Mouse (Mus musculus) layer of hippocampus, adult 11-12 months (tissue): ENCODE data around the gene Bpifb2.
"Not testable (repeated sequence)": the region's sequence is repeated elsewhere in the genome, so short reads cannot be mapped to it uniquely, and the experiment has no call there.

Experiments
- DNase-seq: peaks from one replicate; pipeline ENCODE4 v3.0.0; 2022; ENCODE audit warnings: low spot score

Bpifb2 gene

DNA sequence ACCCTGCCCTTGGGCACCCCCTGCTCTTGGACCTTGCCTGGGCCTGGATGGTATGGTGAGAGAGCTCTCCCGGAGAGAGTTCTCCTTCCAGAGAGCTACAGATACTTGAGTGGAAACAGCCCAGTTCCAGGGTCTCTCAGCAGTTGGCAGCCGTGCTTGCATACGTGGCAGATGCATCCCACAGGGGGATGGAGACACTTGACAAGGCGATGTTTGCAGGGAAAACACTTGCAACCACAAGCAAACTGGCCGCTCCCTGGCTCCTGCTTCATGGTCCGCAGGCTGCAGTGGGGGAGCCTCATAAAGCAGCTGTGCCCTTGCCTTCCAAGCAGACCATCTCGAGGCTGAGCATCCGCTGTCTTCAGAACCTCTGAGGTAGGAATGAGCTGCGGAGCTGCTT is at the start of gene Bpifb2:
Gene Bpifb2, plus strand, starts transcription at position 301 of the 400 bp plus-strand sequence.
- DNase-seq: no peak

DNA sequence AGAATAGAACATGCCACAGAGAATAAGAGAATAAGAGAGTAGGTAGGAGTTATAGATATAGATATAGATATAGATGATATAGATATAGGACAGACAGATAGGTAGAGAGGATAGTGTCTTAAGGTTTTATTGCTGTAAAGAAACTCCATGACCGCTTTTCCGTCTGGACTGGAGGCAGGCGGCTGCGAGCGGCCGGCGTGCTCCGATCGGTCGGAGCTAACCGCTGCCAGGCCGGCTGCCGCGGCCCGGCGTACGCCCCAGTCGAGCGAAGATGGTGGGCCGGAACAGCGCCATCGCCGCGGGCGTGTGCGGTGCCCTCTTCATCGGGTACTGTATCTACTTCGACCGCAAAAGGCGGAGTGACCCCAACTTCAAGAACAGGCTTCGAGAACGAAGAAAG is 48.9 kb upstream of the Bpifb2 start:
- DNase-seq: not testable (repeated sequence)

DNA sequence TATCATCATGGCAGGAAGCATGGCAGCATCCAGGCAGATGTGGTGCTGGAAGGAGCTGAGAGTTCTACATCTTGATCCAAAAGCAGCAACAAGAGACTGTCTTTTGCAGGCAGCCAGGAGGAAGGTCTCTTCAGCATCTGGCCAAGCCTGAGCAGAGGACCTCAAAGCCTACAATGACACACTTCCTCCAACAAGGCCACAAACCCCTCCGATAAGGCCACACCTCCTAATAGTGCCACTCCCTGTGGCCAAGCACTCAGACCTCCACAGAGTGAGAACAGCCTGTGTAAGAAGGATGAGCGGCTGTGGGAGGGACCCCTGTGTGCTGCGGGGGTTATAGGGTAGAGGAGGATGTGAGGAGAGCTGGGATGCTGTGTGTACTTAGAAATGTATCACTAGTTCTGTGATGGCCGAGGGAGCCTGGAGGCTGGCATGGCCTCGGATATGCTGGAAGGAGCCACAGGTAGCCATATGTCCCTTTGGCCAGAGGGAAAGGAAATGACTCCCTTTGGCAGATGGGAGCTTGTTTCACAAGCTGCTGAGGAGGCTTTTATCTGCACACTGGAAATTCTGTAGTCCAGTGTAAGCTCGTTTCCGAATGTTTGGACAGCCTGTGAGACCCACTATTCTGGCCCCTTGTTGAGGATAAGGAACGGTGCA is 47.5 kb upstream of the Bpifb2 start:
- DNase-seq: no peak

- no peak for DNase-seq
Measured at GRCm38 (mm10) chr2:153828704-153829103, 46.1 kb upstream of the Bpifb2 start.

DNA sequence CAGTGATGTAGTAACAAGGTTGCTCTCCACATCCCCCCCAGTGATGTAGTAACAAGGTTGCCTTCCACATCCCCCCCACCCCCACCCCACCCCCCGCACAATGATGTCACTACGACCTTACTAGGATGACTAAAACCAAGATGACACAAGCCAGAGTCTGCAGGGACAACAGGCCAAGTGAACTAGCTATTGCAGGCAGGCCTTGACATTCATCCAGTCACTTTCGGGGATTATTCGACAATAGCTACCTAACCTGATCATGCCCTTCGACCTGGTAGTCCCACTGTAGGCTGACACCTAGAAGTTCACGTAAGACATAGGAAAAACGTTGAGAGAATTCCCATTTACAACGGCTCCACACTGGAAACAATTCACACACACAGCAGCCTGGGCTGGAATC is 41.6 kb upstream of the Bpifb2 start:
- DNase-seq: no peak

GRCm38 (mm10) chr2:153842854-153843253 is 32.0 kb upstream of the Bpifb2 start:
- peak; percentile 5 for DNase-seq

GRCm38 (mm10) chr2:153848389-153848788 is 26.5 kb upstream of the Bpifb2 start:
- DNase-seq: no peak

DNA sequence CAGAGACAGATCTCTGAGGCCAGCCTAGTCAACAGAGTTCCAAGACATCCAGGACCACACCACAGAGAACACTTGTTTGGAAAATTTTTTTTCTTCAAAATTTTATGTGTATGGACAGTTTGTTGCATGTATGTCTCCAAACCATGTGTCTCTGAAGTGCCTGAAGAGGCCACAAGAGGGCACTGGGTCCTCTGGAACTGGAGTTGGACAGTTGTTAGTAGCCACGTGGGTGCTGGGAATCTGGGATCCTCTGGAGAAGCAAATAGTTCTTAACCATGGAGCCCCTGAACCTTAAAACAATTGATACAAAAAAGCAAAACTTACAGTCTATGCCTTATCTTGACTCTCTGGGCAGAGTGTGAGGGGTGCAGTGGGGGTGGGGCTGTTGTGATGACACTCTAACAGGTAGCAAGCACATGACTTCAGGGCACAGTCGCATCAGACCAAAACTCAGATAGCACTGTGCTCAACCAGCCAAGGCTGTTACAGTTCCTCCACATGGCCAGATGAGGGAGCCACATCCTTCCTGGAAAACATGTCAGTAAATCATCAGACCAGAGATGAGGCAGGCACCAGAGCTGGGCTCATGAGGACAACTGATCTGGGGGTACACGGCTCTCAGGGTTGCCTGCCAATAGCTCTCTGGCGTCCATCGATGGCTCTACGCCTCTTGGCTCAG is 24.4 kb upstream of the Bpifb2 start:
- DNase-seq: no peak

DNA sequence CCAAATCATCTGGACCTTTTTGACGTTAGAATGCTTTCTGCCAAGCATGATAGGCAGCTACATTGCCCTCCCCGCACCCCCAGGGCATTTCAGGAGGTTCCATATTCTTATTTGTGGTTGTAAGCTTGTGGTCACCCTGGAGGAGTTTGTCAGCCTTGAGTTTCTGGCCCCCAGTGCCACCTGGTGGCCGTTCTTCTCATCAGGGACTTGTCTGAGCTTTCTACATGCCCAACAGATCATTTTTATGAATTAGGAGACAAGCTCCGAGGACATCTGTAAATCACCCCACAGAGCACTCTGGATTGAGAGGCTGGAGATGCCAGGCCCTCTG is 23.9 kb upstream of the Bpifb2 start:
- peak; percentile 71 for DNase-seq

DNA sequence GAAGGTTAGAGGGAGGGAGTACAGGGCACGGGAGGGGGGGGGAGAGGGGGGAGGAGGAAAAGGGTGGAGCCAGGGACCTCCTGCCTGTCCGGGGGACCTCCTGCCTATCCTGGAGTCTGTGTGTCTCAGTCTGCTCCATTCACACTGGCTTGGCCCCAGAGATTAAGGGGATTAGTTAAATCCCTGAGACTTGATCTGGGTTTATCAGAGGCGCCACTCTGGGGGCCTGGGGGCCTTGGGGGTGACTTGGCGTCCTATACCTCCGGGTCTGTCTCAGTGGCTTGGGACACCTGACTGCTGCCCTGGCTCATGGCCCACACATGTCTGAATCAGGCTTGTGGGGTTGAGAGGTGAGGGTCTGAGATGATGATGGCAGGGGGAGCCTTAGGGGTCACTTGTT is 21.3 kb upstream of the Bpifb2 start:
- no peak for DNase-seq

DNA sequence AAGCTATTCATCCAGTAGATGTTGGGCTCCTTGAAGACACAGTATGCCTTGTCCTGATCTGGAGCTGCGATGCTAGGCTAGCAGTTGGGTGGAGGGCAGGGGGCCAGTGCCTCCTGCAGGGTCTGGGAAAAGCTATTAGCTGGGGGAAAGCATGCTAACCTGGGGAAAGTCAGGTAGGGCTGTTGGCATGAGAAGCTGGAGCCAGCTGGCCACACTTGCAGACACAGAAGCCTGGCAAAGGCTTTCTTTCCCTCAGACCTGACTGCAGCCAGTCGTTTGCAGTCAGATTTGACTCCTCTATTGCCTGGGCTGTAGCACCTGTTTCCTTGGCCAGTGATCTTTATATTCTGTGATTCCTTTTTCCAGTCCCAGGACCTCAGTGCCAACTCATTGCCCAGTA is 15.3 kb upstream of the Bpifb2 start:
- DNase-seq: no peak

DNA sequence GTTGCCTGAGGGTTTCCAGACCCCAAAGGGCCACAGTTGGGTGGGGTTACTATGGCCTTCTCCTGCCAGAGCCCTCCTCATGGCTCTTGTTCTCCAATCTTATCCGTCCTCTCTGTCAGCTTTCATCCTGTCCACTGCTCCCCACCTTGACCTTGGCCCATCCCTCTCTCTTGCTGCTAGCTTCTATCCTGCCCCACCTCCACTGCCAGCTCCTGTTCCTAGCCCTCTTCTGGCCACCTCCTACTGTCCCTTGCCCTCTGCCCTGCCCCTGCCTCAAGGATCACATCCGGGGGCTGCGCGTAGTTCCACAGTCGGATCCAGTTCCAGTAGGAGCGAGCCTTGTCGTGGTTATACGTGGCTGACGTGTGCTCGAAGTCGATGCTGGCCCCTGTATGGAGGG is 14.5 kb upstream of the Bpifb2 start:
- no peak for DNase-seq

DNA sequence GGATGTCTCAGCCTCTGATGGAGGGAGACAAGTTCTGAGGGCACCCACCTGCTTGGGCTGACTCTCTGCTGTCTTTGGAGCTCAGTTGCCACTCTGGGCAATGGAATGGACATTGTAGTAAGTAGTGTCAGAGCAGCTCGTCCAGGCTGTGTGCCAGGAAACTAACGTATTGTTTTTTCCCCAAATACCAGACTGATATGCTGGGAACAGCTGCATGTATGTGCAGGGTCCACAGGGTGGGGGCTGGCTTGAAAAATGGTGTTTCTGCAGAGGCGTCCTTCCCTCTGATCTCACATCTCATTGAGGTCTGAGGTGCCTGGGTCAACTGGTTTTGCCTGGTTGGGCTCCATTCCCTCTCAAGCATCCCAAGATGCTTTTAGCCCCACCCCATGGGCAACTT is 14.1 kb upstream of the Bpifb2 start:
- DNase-seq: no peak

GRCm38 (mm10) chr2:153861960-153862359 is 12.9 kb upstream of the Bpifb2 start:
- DNase-seq: no peak

DNA sequence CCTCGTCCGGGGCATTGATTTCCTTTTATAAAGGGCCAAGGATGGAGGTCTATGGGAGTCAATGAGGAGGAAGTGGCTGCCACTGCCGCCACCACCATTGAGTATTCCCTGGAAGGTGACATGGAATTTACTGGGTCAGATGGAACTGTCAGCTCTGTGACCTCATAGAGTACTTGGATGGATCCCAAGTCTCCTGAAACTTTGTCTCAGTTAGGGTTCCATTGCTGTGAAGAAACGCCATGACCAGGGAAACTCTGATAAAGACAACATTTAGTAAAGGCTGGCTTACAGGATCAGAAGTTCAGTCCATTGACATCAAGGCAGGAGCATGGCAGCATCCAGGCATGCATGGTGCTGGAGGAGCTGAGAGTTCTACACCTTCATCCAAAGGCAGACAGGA is 3.9 kb upstream of the Bpifb2 start, which contains the start of gene Sun5:
Gene Sun5, minus strand, starts transcription at position 101 of the 400 bp plus-strand sequence.
- no peak for DNase-seq

DNA sequence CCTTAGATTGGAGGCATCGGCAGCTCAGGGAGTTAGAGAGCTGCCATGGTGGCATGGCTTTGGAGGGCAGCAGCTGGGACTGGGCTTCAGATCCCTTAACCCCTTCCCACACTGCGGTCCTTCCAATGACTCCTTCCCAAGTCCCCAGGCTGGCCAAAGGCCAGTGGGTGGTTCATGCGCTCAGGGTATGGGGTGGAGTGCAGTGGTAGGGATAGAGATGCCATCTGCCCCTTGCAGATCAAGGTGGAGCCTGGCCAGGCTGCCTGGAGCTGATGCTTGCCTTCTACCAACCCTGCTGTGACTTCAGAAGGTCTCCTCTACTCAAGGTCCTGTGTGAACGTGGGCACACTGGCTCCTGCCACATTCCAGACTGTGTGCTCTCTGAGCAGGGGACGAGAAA is 24.3 kb downstream of the Bpifb2 start:
- no peak for DNase-seq

GRCm38 (mm10) chr2:153900088-153900487 is 25.2 kb downstream of the Bpifb2 start, which contains the start of gene Bpifb6:
TSS of gene Bpifb6 (plus strand) at chr2:153900388.
- no peak for DNase-seq

DNA sequence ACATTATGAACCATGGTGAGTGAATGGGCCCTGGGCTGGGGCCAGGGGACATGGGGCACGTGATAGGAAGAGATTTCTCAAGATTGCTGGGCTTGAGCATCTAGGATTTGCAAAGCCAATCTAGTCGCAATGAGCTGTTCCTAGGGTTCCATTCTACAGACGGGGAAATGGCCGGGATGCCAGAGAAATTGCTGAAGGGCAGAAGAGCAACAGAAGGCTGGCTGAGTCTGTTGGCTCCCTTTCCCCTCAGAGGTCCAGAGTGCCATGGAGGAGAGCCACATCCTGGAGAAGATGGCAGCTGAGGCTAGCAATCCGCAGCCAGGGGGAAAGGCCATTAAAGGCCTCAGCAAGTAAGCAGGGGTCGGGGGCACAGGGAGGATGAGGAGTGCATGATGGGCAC is 27.9 kb downstream of the Bpifb2 start:
- DNase-seq: no peak

- no peak for DNase-seq
Measured at GRCm38 (mm10) chr2:153906626-153907025, 31.8 kb downstream of the Bpifb2 start.

DNA sequence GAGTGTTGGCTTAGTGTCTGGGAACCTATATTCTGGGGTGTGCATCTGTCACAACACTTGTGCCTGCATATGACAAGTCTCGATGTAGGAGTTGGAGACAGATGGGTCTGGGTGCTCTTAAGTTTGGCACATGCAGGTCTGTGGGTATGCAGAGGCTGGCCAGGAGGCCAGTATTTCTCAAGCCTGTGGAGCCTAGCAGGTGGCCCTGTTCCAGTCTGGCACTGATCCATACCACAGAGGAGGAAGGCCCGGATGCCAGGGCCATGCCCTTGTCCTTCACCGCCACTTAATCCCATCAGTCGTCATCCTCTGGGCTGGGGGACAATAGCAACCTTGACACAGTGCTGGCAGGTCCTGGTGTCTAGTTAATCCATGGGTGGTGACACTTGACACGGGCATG is 39.3 kb downstream of the Bpifb2 start:
- DNase-seq: peak; percentile 32

GRCm38 (mm10) chr2:153917930-153918329 is 43.1 kb downstream of the Bpifb2 start, which contains the start of gene Bpifb3:
TSS of gene Bpifb3 (plus strand) at chr2:153918230.
- DNase-seq: no peak

GRCm38 (mm10) chr2:153921246-153921645 is 46.4 kb downstream of the Bpifb2 start:
- peak; percentile 13 for DNase-seq

GRCm38 (mm10) chr2:153929871-153930413 is 55.1 kb downstream of the Bpifb2 start:
- peak; percentile 37 for DNase-seq
